ENCODE assay signal across 33 mouse cellular contexts in genomic region chr10:71171414-71171813, GRCm38 (mm10). TPM values are rescaled to one million over a fixed set of nuclear protein-coding genes. Genes with fewer than 3 reads are reported as not detected.
DNase-seq lines count a peak whose midpoint lies in the region; ATAC-seq and TF ChIP-seq lines count a peak whose summit lies in the region.
"Had no signal": no experiment of that assay in that cellular context is flagged by ENCODE, and none has a peak within 500 bp of the region (broad histone marks: within the 10 kb centered on the region; RNA-seq: fewer than 3 reads in every experiment).

No protein-coding gene starts in this region.

- no peaks in the 10 kb centered on the region for H3K36me3 ChIP-seq in hindbrain, postnatal 0 days (ENCODE audit: insufficient read depth, low read length)
- H3K36me3 ChIP-seq in hindbrain, embryonic 10.5 days: no peaks in the 10 kb centered on the region
- no peaks in the 10 kb centered on the region for H3K36me3 ChIP-seq in lung, embryonic 14.5 days (ENCODE audit: insufficient read depth)
- no peaks in the 10 kb centered on the region for H3K36me3 ChIP-seq in ES-Bruce4 (ENCODE audit: control insufficient read depth, insufficient read depth, low read length, poor library complexity, severe bottlenecking)
- no peaks in the 10 kb centered on the region for H3K36me3 ChIP-seq in forebrain, postnatal 0 days (ENCODE audit: insufficient read depth)
- H3K36me3 ChIP-seq: hindbrain, embryonic 15.5 days; limb, embryonic 13.5 days; liver, embryonic 12.5 days; midbrain, embryonic 12.5 days; neural tube, embryonic 15.5 days had no signal

- no peaks in the 10 kb centered on the region for H3K27me3 ChIP-seq in hindbrain, postnatal 0 days (ENCODE audit: insufficient read depth, low read length)
- H3K27me3 ChIP-seq in hindbrain, embryonic 10.5 days (ENCODE audit: insufficient read depth, poor library complexity, severe bottlenecking): no peaks in the 10 kb centered on the region
- no peaks in the 10 kb centered on the region for H3K27me3 ChIP-seq in lung, embryonic 14.5 days (ENCODE audit: insufficient read depth, low read length)
- no peaks in the 10 kb centered on the region for H3K27me3 ChIP-seq in ES-Bruce4 (ENCODE audit: control insufficient read depth, insufficient read depth, low read length, poor library complexity, severe bottlenecking)
- no peaks in the 10 kb centered on the region for H3K27me3 ChIP-seq in forebrain, postnatal 0 days (ENCODE audit: insufficient read depth, low read length)
- H3K27me3 ChIP-seq: hindbrain, embryonic 15.5 days; limb, embryonic 13.5 days; liver, embryonic 12.5 days; megakaryocyte, embryonic 14.5 days; midbrain, embryonic 12.5 days; neural tube, embryonic 15.5 days; stomach, embryonic 15.5 days had no signal

- WGBS in hindbrain, postnatal 0 days: 100% methylated on average over 1 of the region's 1 CpGs
- 96% methylated on average over 1 of the region's 1 CpGs for WGBS in hindbrain, embryonic 10.5 days
- WGBS in lung, embryonic 14.5 days: 94% methylated on average over 1 of the region's 1 CpGs
- 92% methylated on average over 1 of the region's 1 CpGs for WGBS in forebrain, postnatal 0 days

- no peaks in the 10 kb centered on the region for H3K9me3 ChIP-seq in hindbrain, postnatal 0 days (ENCODE audit: low read length)
- H3K9me3 ChIP-seq in hindbrain, embryonic 10.5 days: 0 out of 2 replicates have a peak, but pooled peaks cover 3% of the 10 kb centered on the region
- H3K9me3 ChIP-seq in lung, embryonic 14.5 days (ENCODE audit: low read depth, low read length): no peaks in the 10 kb centered on the region
- H3K9me3 ChIP-seq in ES-Bruce4 (replicated peaks; ENCODE audit: control insufficient read depth, insufficient read depth, low read length, poor library complexity, severe bottlenecking): no peaks in the 10 kb centered on the region; the same call in 1 of the 2 replicates
- H3K9me3 ChIP-seq in forebrain, postnatal 0 days (ENCODE audit: low read length): no peaks in the 10 kb centered on the region
- H3K9me3 ChIP-seq: hindbrain, embryonic 15.5 days; limb, embryonic 13.5 days; midbrain, embryonic 12.5 days; neural tube, embryonic 15.5 days had no signal

- ATAC-seq in hindbrain, postnatal 0 days: no peak
- no peak for ATAC-seq in lung, embryonic 14.5 days (ENCODE audit: insufficient read depth)
- ATAC-seq in forebrain, postnatal 0 days: no peak
- ATAC-seq: activated CD4-positive, CD25-positive, alpha-beta regulatory T cell, adult 4 months; CD4-positive, CD25-positive, alpha-beta regulatory T cell, adult 4 months; forebrain, embryonic 16.5 days; liver, embryonic 12.5 days had no signal

- H3K4me2 ChIP-seq in hindbrain, postnatal 0 days (ENCODE audit: low read depth, low read length): no peak overlapping the region
- no peak overlapping the region for H3K4me2 ChIP-seq in lung, embryonic 14.5 days
- H3K4me2 ChIP-seq in forebrain, postnatal 0 days (ENCODE audit: low read depth): no peak overlapping the region
- H3K4me2 ChIP-seq: heart, embryonic 11.5 days; hindbrain, embryonic 15.5 days; limb, embryonic 13.5 days; liver, embryonic 12.5 days; midbrain, embryonic 12.5 days; neural tube, embryonic 15.5 days; stomach, embryonic 15.5 days had no signal

- no peak for TF ChIP-seq POLR2A in ES-Bruce4 (IDR thresholded peaks at IDR 0.05; ENCODE audit: insufficient read depth, low read length)

- H3K9ac ChIP-seq in hindbrain, postnatal 0 days (replicated peaks; ENCODE audit: low read length): no peak overlapping the region
- H3K9ac ChIP-seq in lung, embryonic 14.5 days: no peak overlapping the region
- no peak overlapping the region for H3K9ac ChIP-seq in ES-Bruce4 (ENCODE audit: low read depth, poor library complexity, severe bottlenecking)
- no peak overlapping the region for H3K9ac ChIP-seq in forebrain, postnatal 0 days
- H3K9ac ChIP-seq: hindbrain, embryonic 15.5 days; limb, embryonic 13.5 days; liver, embryonic 12.5 days; midbrain, embryonic 12.5 days; neural tube, embryonic 15.5 days; stomach, embryonic 15.5 days had no signal

- H3K4me1 ChIP-seq in hindbrain, postnatal 0 days (ENCODE audit: insufficient read depth, low read length): no peaks in the 10 kb centered on the region
- no peaks in the 10 kb centered on the region for H3K4me1 ChIP-seq in hindbrain, embryonic 10.5 days (replicated peaks)
- H3K4me1 ChIP-seq in lung, embryonic 14.5 days (ENCODE audit: insufficient read depth): no peaks in the 10 kb centered on the region
- no peaks in the 10 kb centered on the region for H3K4me1 ChIP-seq in ES-Bruce4 (ENCODE audit: control insufficient read depth, insufficient read depth, low read length)
- H3K4me1 ChIP-seq in forebrain, postnatal 0 days (ENCODE audit: insufficient read depth): no peaks in the 10 kb centered on the region
- H3K4me1 ChIP-seq: hindbrain, embryonic 15.5 days; limb, embryonic 13.5 days; liver, embryonic 12.5 days; megakaryocyte, embryonic 14.5 days; midbrain, embryonic 12.5 days; neural tube, embryonic 15.5 days; stomach, embryonic 15.5 days had no signal

- no peak overlapping the region for H3K4me3 ChIP-seq in hindbrain, postnatal 0 days (ENCODE audit: low read length)
- no peak overlapping the region for H3K4me3 ChIP-seq in hindbrain, embryonic 10.5 days
- H3K4me3 ChIP-seq in lung, embryonic 14.5 days (ENCODE audit: low read depth, low read length): no peak overlapping the region
- H3K4me3 ChIP-seq in ES-Bruce4 (ENCODE audit: low read depth, low read length): no peak overlapping the region
- H3K4me3 ChIP-seq in forebrain, postnatal 0 days (ENCODE audit: low read depth, low read length): no peak overlapping the region
- H3K4me3 ChIP-seq: erythroblast, embryonic 14.5 days; hindbrain, embryonic 15.5 days; limb, embryonic 13.5 days; liver, embryonic 12.5 days; megakaryocyte, embryonic 14.5 days; midbrain, embryonic 12.5 days; neural tube, embryonic 15.5 days; stomach, embryonic 15.5 days had no signal

- no peak for TF ChIP-seq EP300 in ES-Bruce4 (IDR thresholded peaks at IDR 0.05; ENCODE audit: insufficient read depth, low read depth, low read length)

- peak; percentile 16; the same call in 1 of the 2 replicates for TF ChIP-seq CTCF in hindbrain, postnatal 0 days (IDR thresholded peaks at IDR 0.05; ENCODE audit: low read depth)
- TF ChIP-seq CTCF in lung, embryonic 14.5 days (IDR thresholded peaks at IDR 0.05; ENCODE audit: low read depth): peak; percentile 27; the same call in 1 of the 2 replicates
- TF ChIP-seq CTCF in ES-Bruce4 (IDR thresholded peaks at IDR 0.05; ENCODE audit: low read depth, low read length): peak; percentile 40
- no peak for TF ChIP-seq CTCF in forebrain, postnatal 0 days (IDR thresholded peaks at IDR 0.05; ENCODE audit: low read depth)

- no peak overlapping the region for H3K27ac ChIP-seq in hindbrain, postnatal 0 days
- no peak overlapping the region for H3K27ac ChIP-seq in hindbrain, embryonic 10.5 days
- no peak overlapping the region for H3K27ac ChIP-seq in lung, embryonic 14.5 days (ENCODE audit: low read depth)
- H3K27ac ChIP-seq in ES-Bruce4 (ENCODE audit: insufficient read depth, low read length): no peak overlapping the region
- no peak overlapping the region for H3K27ac ChIP-seq in forebrain, postnatal 0 days (ENCODE audit: low read depth, low read length)
- H3K27ac ChIP-seq: hindbrain, embryonic 15.5 days; limb, embryonic 13.5 days; liver, embryonic 12.5 days; midbrain, embryonic 12.5 days; neural tube, embryonic 15.5 days; stomach, embryonic 15.5 days had no signal

- DNase-seq in hindbrain, postnatal 0 days (ENCODE audit: low spot score): no peak
- no peak for DNase-seq in hindbrain, embryonic 10.5 days (ENCODE audit: low spot score)
- no peak for DNase-seq in lung, embryonic 14.5 days
- no peak for DNase-seq in lung, postnatal 25 days (ENCODE audit: low spot score)
- DNase-seq in ZHBTc4 (ENCODE audit: low read depth, low spot score): peak; percentile 40
- DNase-seq in forebrain, postnatal 0 days: no peak
- DNase-seq: adrenal gland, adult 2 months; adrenal gland, postnatal 36 days; cerebellum, adult 2 months; cerebellum, postnatal 14 days; gastrocnemius, postnatal 10 days; kidney, adult 18-20 months; kidney, postnatal 10 days; lung, adult 18-20 months; lung, postnatal 14 days; retina, postnatal 1 day; right cerebral cortex, postnatal 14 days; thymus, adult 2 months; thymus, postnatal 36 days had no signal

RNA-seq across cellular contexts. Expression of gene Bicc1, which starts 11.9 kb away (rescaled TPM):
- total RNA-seq in hindbrain, postnatal 0 days (2014; rRNA removed): 2.9 and 5.1 TPM in 2 replicates
- 5.2 and 6.5 TPM in 2 replicates for polyA plus RNA-seq in hindbrain, postnatal 0 days (2015; fragmentation: Nextera tagmentation; extraction: Ambion mirVana)
- 5.4 and 5.5 TPM in 2 replicates for polyA plus RNA-seq in hindbrain, embryonic 10.5 days (2016; fragmentation: Nextera tagmentation; extraction: Ambion mirVana)
- polyA plus RNA-seq in lung, embryonic 14.5 days (2014; fragmentation: Nextera tagmentation; extraction: Ambion mirVana): 26.4 and 27.9 TPM in 2 replicates
- 1.6 and 2.5 TPM in 2 replicates for polyA plus RNA-seq in ES-Bruce4 (2011; ENCODE audit: insufficient read depth, insufficient read length, low read depth, missing spikeins)
- 3.1 and 5.2 TPM in 2 replicates for total RNA-seq in forebrain, postnatal 0 days (2014; rRNA removed)
- polyA plus RNA-seq in forebrain, postnatal 0 days (2015; fragmentation: Nextera tagmentation; extraction: Ambion mirVana): 3.4 and 4.6 TPM in 2 replicates
- total RNA-seq: granulocyte monocyte progenitor cell, adult 5-6 weeks had no signal
- polyA plus RNA-seq: erythroblast, embryonic 14.5 days had no signal
